Mouse (Mus musculus) neural tube, embryonic 12.5 days (tissue): Measurements from ENCODE around the gene Fbln1. TPM values are rescaled to one million over a fixed set of nuclear protein-coding genes. Genes with fewer than 3 reads are reported as not detected.

Experiments
- ATAC-seq: fragments of 200-750 bp; cut with Nextera tagmentation; 2 replicates; pipeline ENCODE4 v1.8.0; 2017; ENCODE audit warnings: low read depth, mild to moderate bottlenecking, moderate TSS enrichment, moderate library complexity; ENCODE audit not compliant: low FRiP score
- H3K27ac ChIP-seq: fragments of 300-500 bp; sonication (generic); 2 replicates; pipeline ENCODE4 v1.5.1; 2016
- H3K27me3 ChIP-seq: fragments of 300-500 bp; sonication (generic); replicated peaks from 2 replicates; pipeline ENCODE4 v1.6.1; 2016; ENCODE audit warnings: mild to moderate bottlenecking
- H3K36me3 ChIP-seq: fragments of 300-500 bp; sonication (generic); 2 replicates; pipeline ENCODE4 v1.6.1; 2016; ENCODE audit warnings: mild to moderate bottlenecking
- H3K4me1 ChIP-seq: fragments of 300-500 bp; sonication (generic); 2 replicates; pipeline ENCODE4 v1.6.1; 2016
- H3K4me2 ChIP-seq: fragments of 300-500 bp; sonication (generic); replicated peaks from 2 replicates; pipeline ENCODE4 v1.6.1; 2016; ENCODE audit warnings: mild to moderate bottlenecking
- H3K4me3 ChIP-seq: fragments of 300-500 bp; sonication (generic); 2 replicates; pipeline ENCODE4 v1.5.1; 2016
- H3K9ac ChIP-seq: fragments of 300-500 bp; sonication (generic); 2 replicates; pipeline ENCODE4 v1.6.1; 2016; ENCODE audit warnings: mild to moderate bottlenecking
- H3K9me3 ChIP-seq: fragments of 300-500 bp; sonication (generic); 2 replicates; pipeline ENCODE4 v1.6.1; 2016; ENCODE audit warnings: mild to moderate bottlenecking
- WGBS: fragments of 180-500 bp; shearing (Covaris S2); methylation state at CpG from one replicate; pipeline ENCODE4 v1.1.7; 2016; 5-methylcytosine and 5-hydroxymethylcytosine counted together
- polyA plus RNA-seq: library from polyadenylated mRNA; unstranded; fragments of >200 nt; fragmentation: Nextera tagmentation; extraction: Ambion mirVana; gene quantifications from 2 replicates; pipeline ENCODE4 v1.2.1, GENCODE M21; 2016

Gene Fbln1
- polyA plus RNA-seq, 1 experiment from 2014 or later: 102 TPM

GRCm38 (mm10) chr15:85229960-85230535, 24.3 kb downstream of the Fbln1 start:
- Histone ChIP-seq H3K4me1 (no peaks in the 10 kb centered on the region), H3K4me3 (no peak overlapping the region), H3K9ac (no peak overlapping the region), H3K4me2 (no peak overlapping the region), H3K27me3 (no peaks in the 10 kb centered on the region), H3K36me3 (peaks cover 44% of the 10 kb centered on the region), H3K9me3 (no peaks in the 10 kb centered on the region), H3K27ac (no peak overlapping the region)
- ATAC-seq: no peak
- WGBS: 95% methylated on average over 13 of the region's 13 CpGs

- no peak overlapping the region for H3K9ac ChIP-seq
- peaks cover 44% of the 10 kb centered on the region for H3K36me3 ChIP-seq
- no peaks in the 10 kb centered on the region for H3K9me3 ChIP-seq
- no peak for ATAC-seq
- WGBS: 95% methylated on average over 14 of the region's 14 CpGs
- no peaks in the 10 kb centered on the region for H3K27me3 ChIP-seq
- no peaks in the 10 kb centered on the region for H3K4me1 ChIP-seq
- H3K4me2 ChIP-seq: no peak overlapping the region
- no peak overlapping the region for H3K4me3 ChIP-seq
- H3K27ac ChIP-seq: no peak overlapping the region
Observed at GRCm38 (mm10) chr15:85230613-85231012, 24.9 kb downstream of the Fbln1 start.

DNA sequence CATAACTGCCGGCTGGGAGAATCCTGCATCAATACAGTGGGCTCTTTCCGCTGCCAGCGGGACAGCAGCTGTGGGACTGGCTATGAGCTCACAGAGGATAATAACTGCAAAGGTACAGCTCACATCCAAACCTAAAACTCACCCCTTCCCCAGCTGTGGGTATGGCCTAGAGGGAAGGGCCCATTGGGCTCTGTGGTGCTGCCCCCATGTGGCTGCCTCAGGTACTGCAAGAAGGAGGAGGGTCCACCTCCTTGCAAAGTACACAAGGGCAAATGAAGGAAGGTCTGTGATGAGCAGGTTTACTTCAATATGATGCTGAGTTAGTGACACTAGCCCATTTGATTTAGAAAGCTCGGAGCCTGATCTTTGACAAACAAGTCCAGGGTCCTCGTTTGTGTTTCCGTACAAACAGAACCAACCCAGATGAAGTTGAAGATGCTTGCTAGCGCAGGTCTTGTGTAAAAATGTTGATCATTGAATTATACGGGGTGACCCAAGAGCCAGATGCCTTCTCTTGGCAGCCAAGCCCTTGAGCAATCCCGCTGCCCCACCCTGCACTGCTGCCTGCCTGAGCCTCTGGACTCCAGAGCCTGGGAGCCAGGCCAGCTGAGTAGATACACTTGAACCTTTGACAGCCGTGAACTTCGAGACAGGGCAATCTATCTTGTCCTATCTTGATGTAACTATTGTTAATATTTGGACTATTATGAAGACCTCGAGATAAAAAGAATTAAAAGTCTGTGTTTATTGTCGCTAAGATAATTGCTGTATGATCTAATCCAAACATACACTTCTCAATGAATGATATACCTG, 25.9 kb downstream of the Fbln1 start:
- H3K4me3 ChIP-seq: no peak overlapping the region
- no peak overlapping the region for H3K9ac ChIP-seq
- H3K9me3 ChIP-seq: no peaks in the 10 kb centered on the region
- H3K27ac ChIP-seq: no peak overlapping the region
- H3K27me3 ChIP-seq: no peaks in the 10 kb centered on the region
- WGBS: 90% methylated on average over 13 of the region's 13 CpGs
- H3K4me2 ChIP-seq: no peak overlapping the region
- H3K36me3 ChIP-seq: peaks cover 35% of the 10 kb centered on the region
- H3K4me1 ChIP-seq: no peaks in the 10 kb centered on the region
- ATAC-seq: no peak

- Histone ChIP-seq H3K27me3 (no peaks in the 10 kb centered on the region), H3K36me3 (peaks cover 34% of the 10 kb centered on the region), H3K9me3 (no peaks in the 10 kb centered on the region), H3K4me2 (no peak overlapping the region), H3K27ac (no peak overlapping the region), H3K4me1 (no peaks in the 10 kb centered on the region), H3K9ac (no peak overlapping the region), H3K4me3 (no peak overlapping the region)
- ATAC-seq: no peak
- 95% methylated on average over 4 of the region's 4 CpGs for WGBS
Observed at GRCm38 (mm10) chr15:85232256-85232535, 26.4 kb downstream of the Fbln1 start.

DNA sequence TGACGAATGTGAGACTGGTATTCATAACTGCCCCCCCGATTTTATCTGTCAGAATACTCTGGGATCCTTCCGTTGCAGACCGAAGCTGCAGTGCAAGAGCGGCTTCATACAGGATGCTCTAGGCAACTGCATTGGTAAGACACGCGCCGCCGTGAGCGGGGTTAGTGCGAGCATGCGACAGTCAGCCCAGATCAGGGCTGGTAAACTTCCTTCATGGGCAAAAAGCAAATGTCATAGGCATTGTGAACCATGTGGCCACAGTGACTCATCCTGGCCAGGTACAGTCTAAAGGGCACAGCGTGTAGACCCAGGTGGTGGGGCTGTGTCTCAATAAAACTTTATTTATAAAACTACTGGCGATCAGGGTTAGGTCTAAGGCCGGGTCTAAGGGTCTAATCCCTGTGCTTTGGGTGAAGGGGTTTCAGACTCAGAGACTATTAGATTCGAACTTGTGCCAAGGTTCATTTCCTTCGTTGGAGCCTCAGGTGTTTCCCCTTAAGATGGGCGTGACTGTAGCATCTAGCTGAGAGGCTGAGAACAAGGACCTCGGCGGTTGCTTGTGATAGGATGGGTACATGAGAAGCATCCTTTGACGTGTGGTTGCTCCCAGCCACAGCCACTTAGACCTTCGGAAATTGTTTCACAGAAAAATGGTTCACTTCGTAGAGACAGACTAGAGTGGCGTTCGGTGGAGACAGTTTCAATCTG, 26.9 kb downstream of the Fbln1 start:
- H3K9me3 ChIP-seq: no peaks in the 10 kb centered on the region
- 97% methylated on average over 25 of the region's 25 CpGs for WGBS
- H3K4me3 ChIP-seq: no peak overlapping the region
- H3K9ac ChIP-seq: no peak overlapping the region
- H3K36me3 ChIP-seq: peaks cover 38% of the 10 kb centered on the region
- H3K4me1 ChIP-seq: no peaks in the 10 kb centered on the region
- H3K27ac ChIP-seq: no peak overlapping the region
- no peak overlapping the region for H3K4me2 ChIP-seq
- no peak for ATAC-seq
- H3K27me3 ChIP-seq: no peaks in the 10 kb centered on the region

- Histone ChIP-seq H3K27ac (no peak overlapping the region), H3K9ac (no peak overlapping the region), H3K36me3 (peaks cover 43% of the 10 kb centered on the region), H3K4me3 (no peak overlapping the region), H3K9me3 (no peaks in the 10 kb centered on the region), H3K4me2 (no peak overlapping the region), H3K4me1 (no peaks in the 10 kb centered on the region), H3K27me3 (no peaks in the 10 kb centered on the region)
- no peak for ATAC-seq
- 90% methylated on average over 4 of the region's 4 CpGs for WGBS
Observed at GRCm38 (mm10) chr15:85233251-85233611, 27.5 kb downstream of the Fbln1 start.

- Histone ChIP-seq H3K27me3 (no peaks in the 10 kb centered on the region), H3K36me3 (peaks cover 46% of the 10 kb centered on the region), H3K9ac (no peak overlapping the region), H3K4me1 (no peaks in the 10 kb centered on the region), H3K9me3 (no peaks in the 10 kb centered on the region), H3K4me2 (no peak overlapping the region), H3K4me3 (no peak overlapping the region), H3K27ac (no peak overlapping the region)
- 88% methylated on average over 4 of the region's 4 CpGs for WGBS
- no peak for ATAC-seq
Observed at GRCm38 (mm10) chr15:85233690-85234089, 27.9 kb downstream of the Fbln1 start.

GRCm38 (mm10) chr15:85238821-85239745, 33.3 kb downstream of the Fbln1 start:
- 92% methylated on average over 22 of the region's 22 CpGs for WGBS
- Histone ChIP-seq H3K9ac (no peak overlapping the region), H3K36me3 (peaks cover 70% of the 10 kb centered on the region)

DNA sequence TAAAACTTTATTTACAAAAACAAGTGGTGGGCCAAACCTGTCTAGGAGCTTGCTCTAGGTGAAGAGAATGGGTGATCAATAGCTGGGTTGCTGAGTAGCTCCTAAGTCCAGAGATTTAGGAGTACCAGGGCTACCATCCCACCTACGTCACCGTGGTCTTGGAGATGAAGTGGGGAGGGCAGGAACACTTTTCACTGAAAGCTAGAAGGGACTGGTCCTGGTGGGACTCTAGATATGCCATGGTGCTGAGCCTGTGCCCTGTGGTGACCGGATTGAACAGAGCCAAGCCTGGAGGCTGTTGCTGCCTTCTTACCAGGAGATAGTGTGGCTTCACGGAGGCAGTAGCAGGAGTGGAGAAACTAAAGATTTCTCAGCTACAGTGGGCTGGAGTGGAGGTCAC, 34.3 kb downstream of the Fbln1 start:
- Histone ChIP-seq H3K4me3 (no peak overlapping the region), H3K27ac (no peak overlapping the region), H3K9ac (no peak overlapping the region), H3K27me3 (no peaks in the 10 kb centered on the region), H3K4me1 (no peaks in the 10 kb centered on the region), H3K36me3 (peaks cover 79% of the 10 kb centered on the region), H3K9me3 (no peaks in the 10 kb centered on the region), H3K4me2 (no peak overlapping the region)
- no peak for ATAC-seq
- WGBS: 92% methylated on average over 4 of the region's 4 CpGs

More at GRCm38 (mm10) chr15:85238821-85239745, 33.3 kb downstream of the Fbln1 start:
- ATAC-seq: no peak
- Histone ChIP-seq H3K4me3 (no peak overlapping the region), H3K9me3 (no peaks in the 10 kb centered on the region), H3K27me3 (no peaks in the 10 kb centered on the region), H3K4me1 (no peaks in the 10 kb centered on the region), H3K27ac (no peak overlapping the region), H3K4me2 (no peak overlapping the region)

- Histone ChIP-seq H3K4me2 (no peak overlapping the region), H3K27me3 (no peaks in the 10 kb centered on the region)
- WGBS: 92% methylated on average over 7 of the region's 7 CpGs
Observed at GRCm38 (mm10) chr15:85241856-85242255, 36.1 kb downstream of the Fbln1 start.

GRCm38 (mm10) chr15:85244414-85245161, 38.8 kb downstream of the Fbln1 start:
- Histone ChIP-seq H3K4me1 (no peaks in the 10 kb centered on the region), H3K9me3 (no peaks in the 10 kb centered on the region), H3K36me3 (peaks cover 53% of the 10 kb centered on the region), H3K9ac (no peak overlapping the region), H3K4me2 (no peak overlapping the region), H3K4me3 (no peak overlapping the region), H3K27me3 (no peaks in the 10 kb centered on the region), H3K27ac (no peak overlapping the region)
- WGBS: 93% methylated on average over 13 of the region's 13 CpGs
- no peak for ATAC-seq

More at GRCm38 (mm10) chr15:85241856-85242255, 36.1 kb downstream of the Fbln1 start:
- Histone ChIP-seq H3K9ac (no peak overlapping the region), H3K4me1 (no peaks in the 10 kb centered on the region), H3K36me3 (peaks cover 77% of the 10 kb centered on the region), H3K27ac (no peak overlapping the region), H3K9me3 (no peaks in the 10 kb centered on the region), H3K4me3 (no peak overlapping the region)
- no peak for ATAC-seq
